7 mouse cellular contexts compared by ENCODE assay signal in genomic region chr16:18687367-18687766, GRCm38 (mm10). TPM values are rescaled to one million over a fixed set of nuclear protein-coding genes. Genes with fewer than 3 reads are reported as not detected.
A peak's percentile ranks its signal among the peaks of the same experiment; 100 is the strongest.
DNase-seq lines count a peak whose midpoint lies in the region; ATAC-seq and TF ChIP-seq lines count a peak whose summit lies in the region.

No protein-coding gene starts in this region.

- peak overlapping the region; percentile 84 for H3K27ac ChIP-seq in embryonic facial prominence, embryonic 10.5 days (replicated peaks)
- peak overlapping the region; percentile 87 for H3K27ac ChIP-seq in heart, adult 2 months
- peak overlapping the region; percentile 65 for H3K27ac ChIP-seq in limb, embryonic 15.5 days
- 0 out of 2 replicates have a peak overlapping the region, but pooled peaks have one; percentile 11 for H3K27ac ChIP-seq in midbrain, embryonic 16.5 days (ENCODE audit: low read length)

- DNase-seq in adrenal gland, postnatal 25 days, result peak; percentile 83
- peak; percentile 84 for DNase-seq in embryonic facial prominence, embryonic 10.5 days (ENCODE audit: low spot score)
- peak; percentile 69 to 72 for DNase-seq in heart, adult 2 months
- peak; percentile 61 for DNase-seq in kidney, adult 11 months
- DNase-seq in spleen, postnatal 10 days (ENCODE audit: low spot score in 2 of 2), result peak; percentile 34 to 67

- peak overlapping the region; percentile 47 for H3K4me3 ChIP-seq in embryonic facial prominence, embryonic 10.5 days
- H3K4me3 ChIP-seq in heart, adult 2 months, result peak overlapping the region; percentile 14
- H3K4me3 ChIP-seq in limb, embryonic 15.5 days, result peak overlapping the region; percentile 26
- H3K4me3 ChIP-seq in midbrain, embryonic 16.5 days (ENCODE audit: low read depth, low read length), result peak overlapping the region; percentile 27

- ATAC-seq in limb, embryonic 15.5 days (ENCODE audit: insufficient number of reproducible peaks, low FRiP score, low TSS enrichment, low read depth), result 0 out of 2 replicates have a peak, but pooled peaks have one; percentile 30
- ATAC-seq in midbrain, embryonic 16.5 days, result peak; percentile 43

- no peaks in the 10 kb centered on the region; the same call in 1 of the 2 replicates for H3K27me3 ChIP-seq in embryonic facial prominence, embryonic 10.5 days (replicated peaks; ENCODE audit: low read depth, poor library complexity, severe bottlenecking)
- no peaks in the 10 kb centered on the region for H3K27me3 ChIP-seq in heart, adult 2 months (ENCODE audit: control insufficient read depth, insufficient read depth, low read length)
- no peaks in the 10 kb centered on the region for H3K27me3 ChIP-seq in limb, embryonic 15.5 days
- H3K27me3 ChIP-seq in midbrain, embryonic 16.5 days (ENCODE audit: control insufficient read depth, insufficient read depth, low read depth, low read length), result no peaks in the 10 kb centered on the region

- no peaks in the 10 kb centered on the region for H3K36me3 ChIP-seq in embryonic facial prominence, embryonic 10.5 days (replicated peaks)
- H3K36me3 ChIP-seq in heart, adult 2 months (ENCODE audit: control insufficient read depth, insufficient read depth, low read length), result no peaks in the 10 kb centered on the region
- no peaks in the 10 kb centered on the region for H3K36me3 ChIP-seq in limb, embryonic 15.5 days
- H3K36me3 ChIP-seq in midbrain, embryonic 16.5 days (ENCODE audit: control insufficient read depth, insufficient read depth, low read length), result no peaks in the 10 kb centered on the region

- TF ChIP-seq POLR2A in heart, adult 2 months (IDR thresholded peaks at IDR 0.05; ENCODE audit: insufficient read depth, low read depth, low read length), result no peak

- H3K79me2 ChIP-seq in heart, adult 2 months (replicated peaks; ENCODE audit: control insufficient read depth, insufficient read depth, low read length), result no peaks in the 10 kb centered on the region

- intact Hi-C loops in heart, adult 2 months (cut with DNase I), result loop anchor here (5.0 kb wide), 1 partner anchor 190 kb away; the partner anchor contains the start of genes Hira and Mrpl40

- peak overlapping the region; percentile 54 for H3K4me2 ChIP-seq in limb, embryonic 15.5 days
- peak overlapping the region; percentile 58 for H3K4me2 ChIP-seq in midbrain, embryonic 16.5 days (ENCODE audit: low read length)

- WGBS in embryonic facial prominence, embryonic 10.5 days, result 6% methylated on average over 8 of the region's 8 CpGs
- 18% methylated on average over 8 of the region's 8 CpGs for WGBS in heart, adult 2 months
- WGBS in limb, embryonic 15.5 days, result under 1% methylated on average over 8 of the region's 8 CpGs
- 4% methylated on average over 8 of the region's 8 CpGs for WGBS in midbrain, embryonic 16.5 days

- TF ChIP-seq CTCF in heart, adult 2 months (IDR thresholded peaks at IDR 0.05), result peak; percentile 74

- H3K9me3 ChIP-seq in embryonic facial prominence, embryonic 10.5 days, result no peaks in the 10 kb centered on the region
- H3K9me3 ChIP-seq in limb, embryonic 15.5 days, result no peaks in the 10 kb centered on the region
- no peaks in the 10 kb centered on the region for H3K9me3 ChIP-seq in midbrain, embryonic 16.5 days (replicated peaks; ENCODE audit: control insufficient read depth, low read length, poor library complexity, severe bottlenecking)

- H3K9ac ChIP-seq in heart, adult 2 months (ENCODE audit: low read depth, low read length), result peak overlapping the region; percentile 36; the same call in 1 of the 2 replicates
- H3K9ac ChIP-seq in limb, embryonic 15.5 days, result 0 out of 2 replicates have a peak overlapping the region, but pooled peaks have one; percentile 4
- peak overlapping the region; percentile 58 for H3K9ac ChIP-seq in midbrain, embryonic 16.5 days (ENCODE audit: low read depth, low read length)

- H3K4me1 ChIP-seq in embryonic facial prominence, embryonic 10.5 days, result peaks cover 28% of the 10 kb centered on the region
- peaks cover 3% of the 10 kb centered on the region; the same call in 1 of the 2 replicates for H3K4me1 ChIP-seq in heart, adult 2 months (ENCODE audit: control insufficient read depth, insufficient read depth, low read length)
- peaks cover 17% of the 10 kb centered on the region for H3K4me1 ChIP-seq in limb, embryonic 15.5 days
- H3K4me1 ChIP-seq in midbrain, embryonic 16.5 days (ENCODE audit: control insufficient read depth, insufficient read depth, low read length), result peaks cover 7% of the 10 kb centered on the region

- TF ChIP-seq EP300 in heart, adult 2 months (IDR thresholded peaks at IDR 0.05; ENCODE audit: insufficient read depth, low read depth, low read length), result 0 out of 2 replicates have a peak, but pooled peaks have one; percentile 39

RNA-seq across cellular contexts. Expression of gene Sept5, which starts 57.6 kb away (rescaled TPM):
- 8.4 and 11.4 TPM in 2 replicates for total RNA-seq in adrenal gland, postnatal 25 days (2021)
- 30.2 and 32.2 TPM in 2 replicates for polyA plus RNA-seq in embryonic facial prominence, embryonic 10.5 days (2016; fragmentation: Nextera tagmentation; extraction: Ambion mirVana)
- 1 to 10 TPM; 3.2 to 5.6 TPM for total RNA-seq in heart, adult 2 months (2021)
- polyA plus RNA-seq in heart, adult 2 months (2012; rRNA removed), result 7.1 and 7.3 TPM in 2 replicates
- polyA plus RNA-seq in limb, embryonic 15.5 days (2015; fragmentation: Nextera tagmentation; extraction: Ambion mirVana), result 59.4 and 62.8 TPM in 2 replicates
- 240 and 262 TPM in 2 replicates for polyA plus RNA-seq in midbrain, embryonic 16.5 days (2015; fragmentation: Nextera tagmentation; extraction: Ambion mirVana)

Comparison
In these comparisons a context has a peak if more than half of its experiments do, and no peak if none do; other contexts are left out.
1. Peak in every context shown above with its lines: DNase-seq, ATAC-seq, H3K4me3 ChIP-seq and H3K27ac ChIP-seq.
2. H3K27ac ChIP-seq: peak in every context shown above with its lines; median percentile 87 in heart, adult 2 months; 84 in embryonic facial prominence, embryonic 10.5 days; 65 in limb, embryonic 15.5 days; 11 in midbrain, embryonic 16.5 days.
3. H3K9ac ChIP-seq: peak in every context shown above with its lines; median percentile 58 in midbrain, embryonic 16.5 days; 36 in heart, adult 2 months; 4 in limb, embryonic 15.5 days.